Mouse (Mus musculus): ENCODE results near the gene Lpar1.
A peak's percentile ranks its signal among the peaks of the same experiment; 100 is the strongest.

Lpar1 gene

GRCm38 (mm10) chr4:58553631-58554358 lies at the start of gene Lpar1:
TSS of gene Lpar1 (minus strand) at chr4:58553898.
- peak; percentile 74 for DNase-seq (ENCODE audit: low spot score)

DNA sequence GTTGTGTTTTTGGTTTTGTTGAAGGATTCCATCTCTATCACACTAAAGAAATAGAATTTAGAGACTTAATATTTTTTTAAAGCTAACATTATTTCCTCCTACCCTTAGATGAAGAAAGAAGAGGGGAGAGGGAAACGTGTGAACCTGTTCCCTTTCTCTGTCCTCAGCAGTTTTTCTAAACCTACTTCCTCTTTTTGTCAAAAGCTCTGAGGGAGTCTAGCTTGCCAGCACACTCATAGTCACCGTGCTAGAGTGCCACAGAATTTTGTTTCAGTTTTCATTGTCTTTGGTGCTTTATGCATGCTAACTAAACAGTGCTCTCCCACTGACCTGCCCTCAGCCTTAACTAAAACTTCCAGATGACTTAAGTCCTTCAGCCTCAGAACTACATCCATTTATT lies 32.2 kb upstream of the Lpar1 start:
- no peak for DNase-seq (ENCODE audit: low spot score)

- no peak for DNase-seq (ENCODE audit: low spot score)
Observed at GRCm38 (mm10) chr4:58581191-58581590, 27.5 kb upstream of the Lpar1 start.

GRCm38 (mm10) chr4:58580516-58580915 lies 26.8 kb upstream of the Lpar1 start:
- DNase-seq (ENCODE audit: low spot score), result no peak

DNA sequence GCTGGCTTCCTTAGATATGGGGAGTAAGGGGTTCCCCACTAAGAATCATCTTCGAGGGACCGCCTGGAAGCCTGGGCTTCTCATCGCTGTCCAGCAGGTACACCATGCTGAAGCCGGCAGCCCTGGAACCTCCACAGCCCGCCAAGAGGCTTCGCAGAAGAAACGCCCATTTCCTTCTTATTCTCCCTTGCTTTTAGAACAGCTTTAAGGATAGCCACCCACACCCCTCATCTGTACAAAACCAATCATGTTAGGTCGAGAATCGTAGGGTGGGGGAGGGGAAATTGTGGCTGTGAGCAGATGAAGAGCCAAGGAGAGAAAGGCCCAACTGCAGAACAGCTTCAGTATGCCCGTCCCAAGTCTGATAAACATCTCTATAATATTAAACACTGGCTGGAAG lies 26.4 kb upstream of the Lpar1 start:
- DNase-seq (ENCODE audit: low spot score), result no peak

DNA sequence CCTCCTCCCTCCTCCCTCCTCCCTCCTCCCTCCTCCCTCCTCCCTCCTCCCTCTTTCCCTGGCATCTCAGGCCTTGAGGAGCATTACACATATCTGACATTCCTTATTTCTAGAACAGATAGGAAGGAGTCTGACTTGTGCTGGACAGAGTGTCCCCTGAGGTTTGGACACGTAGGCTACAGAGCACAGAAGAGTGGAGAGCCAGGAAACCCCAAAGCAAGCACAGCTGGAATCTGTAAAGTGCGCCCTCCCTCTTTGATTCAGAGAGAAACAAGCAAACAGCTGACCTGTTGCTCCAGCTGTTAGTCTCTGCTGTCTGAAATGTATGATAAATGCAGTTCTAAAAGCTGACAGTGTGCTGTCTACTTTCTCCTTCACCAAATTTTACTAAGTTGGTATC lies 24.8 kb upstream of the Lpar1 start:
- DNase-seq (ENCODE audit: low spot score), result peak; percentile 54

DNA sequence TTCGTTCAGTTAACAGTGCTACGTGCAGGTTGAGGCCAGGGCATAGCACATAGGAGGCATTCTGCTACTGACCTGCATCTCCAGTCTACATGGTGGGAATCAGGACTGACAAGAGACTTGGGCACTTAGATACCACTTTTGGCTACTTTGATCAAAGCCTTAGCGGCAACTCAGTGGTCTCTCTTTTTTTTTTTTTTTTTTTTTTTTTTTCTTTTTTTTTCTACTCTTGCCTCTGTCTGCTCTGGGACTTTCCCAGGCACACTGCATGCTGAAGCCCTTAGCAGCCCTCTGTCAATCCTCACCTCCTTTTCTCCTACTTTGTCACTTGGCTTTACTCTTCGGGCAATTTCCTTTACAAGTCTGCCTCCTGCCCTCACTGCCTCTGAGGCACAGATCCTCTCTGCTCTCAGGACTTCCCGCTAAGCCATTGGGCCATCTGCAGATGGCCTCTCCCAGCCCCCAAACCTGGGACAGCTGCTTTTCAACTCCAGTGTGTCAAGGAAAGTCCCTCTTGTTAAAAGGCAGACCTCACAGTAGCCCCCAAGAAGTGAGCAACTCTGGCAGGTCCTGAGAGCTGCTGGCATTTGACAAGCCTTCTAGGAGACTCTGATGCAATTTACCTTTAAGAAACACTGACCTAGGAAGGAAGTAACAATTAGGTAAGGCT lies 23.8 kb upstream of the Lpar1 start:
- peak; percentile 43 for DNase-seq (ENCODE audit: low spot score)

DNA sequence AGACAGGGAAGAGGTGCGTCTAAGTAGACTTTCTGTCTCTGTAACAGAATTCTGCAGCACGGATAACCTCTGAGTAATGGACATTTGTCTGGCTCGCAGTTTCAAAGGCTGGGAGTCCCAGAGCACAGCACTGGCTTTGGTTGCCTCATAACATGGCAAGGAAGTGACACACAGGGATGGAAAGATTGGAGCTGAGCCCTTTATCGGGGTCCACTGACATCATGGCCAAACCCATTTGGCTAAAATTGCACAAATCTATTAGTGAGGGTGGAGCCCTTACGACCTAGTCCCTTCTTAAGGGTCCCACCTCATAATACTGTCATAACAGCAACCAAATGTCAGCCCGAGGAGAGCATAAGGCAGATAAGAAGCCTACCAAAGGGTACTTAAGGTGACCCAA lies 22.1 kb upstream of the Lpar1 start:
- no peak for DNase-seq (ENCODE audit: low spot score)

DNA sequence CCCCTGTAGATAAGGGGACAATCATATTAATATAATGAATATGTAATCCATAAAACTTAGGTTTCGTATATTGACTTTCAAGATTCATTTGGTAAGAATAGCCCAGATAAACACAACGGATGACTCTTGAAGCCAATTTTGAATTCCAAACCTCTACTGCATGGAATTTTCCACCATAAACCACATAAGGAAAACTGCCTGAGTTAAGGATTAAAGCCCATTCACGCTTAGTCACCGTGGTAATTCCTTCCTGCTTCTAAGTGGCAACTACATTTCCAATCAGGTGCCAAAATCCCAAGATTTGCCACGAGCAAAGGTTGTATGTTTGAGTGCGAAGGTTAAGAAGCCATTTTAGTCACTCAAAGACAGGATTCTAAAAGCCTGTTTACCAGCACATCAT lies 20.3 kb upstream of the Lpar1 start:
- no peak for DNase-seq (ENCODE audit: low spot score)

- DNase-seq (ENCODE audit: low spot score), result no peak
Observed at GRCm38 (mm10) chr4:58572446-58572845, 18.7 kb upstream of the Lpar1 start.

GRCm38 (mm10) chr4:58571661-58572060 lies 18.0 kb upstream of the Lpar1 start:
- peak; percentile 60 for DNase-seq (ENCODE audit: low spot score)

- no peak for DNase-seq (ENCODE audit: low spot score)
Observed at GRCm38 (mm10) chr4:58571232-58571631, 17.5 kb upstream of the Lpar1 start.

- no peak for DNase-seq (ENCODE audit: low spot score)
Observed at GRCm38 (mm10) chr4:58568486-58568885, 14.8 kb upstream of the Lpar1 start.

GRCm38 (mm10) chr4:58562776-58563175 lies 9.1 kb upstream of the Lpar1 start:
- DNase-seq (ENCODE audit: low spot score), result no peak

GRCm38 (mm10) chr4:58557001-58557400 lies 3.3 kb upstream of the Lpar1 start:
- no peak for DNase-seq (ENCODE audit: low spot score)

DNA sequence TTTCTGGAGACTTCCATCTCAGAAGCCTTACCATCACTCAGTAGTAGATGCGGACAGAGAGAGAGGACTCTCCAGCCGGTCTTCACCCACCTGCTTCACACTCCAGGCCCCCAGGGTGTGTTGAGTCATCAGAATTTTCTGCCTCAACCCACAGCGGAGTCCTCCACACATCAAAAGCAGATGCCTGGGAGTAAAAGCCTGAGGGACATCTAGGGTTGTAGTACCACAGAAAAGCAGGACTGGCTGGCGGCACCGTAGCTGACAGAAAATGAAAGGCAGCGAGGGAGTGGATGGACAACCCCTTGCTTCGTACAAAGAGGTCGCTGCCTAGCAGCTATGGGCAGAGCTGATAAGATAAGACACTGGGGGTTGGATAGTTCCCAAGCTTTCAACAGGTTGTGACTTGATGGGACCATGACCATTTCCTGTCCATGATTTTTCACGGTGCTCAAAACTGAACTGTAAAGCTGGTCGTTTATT lies 701 bp upstream of the Lpar1 start:
- no peak for DNase-seq (ENCODE audit: low spot score)

GRCm38 (mm10) chr4:58552731-58553630 lies 717 bp downstream of the Lpar1 start:
- peak; percentile 81 for DNase-seq (ENCODE audit: low spot score)

GRCm38 (mm10) chr4:58552229-58552628 lies 1.5 kb downstream of the Lpar1 start:
- no peak for DNase-seq (ENCODE audit: low spot score)

GRCm38 (mm10) chr4:58551820-58552219 lies 1.9 kb downstream of the Lpar1 start:
- peak; percentile 92 for DNase-seq (ENCODE audit: low spot score)

DNA sequence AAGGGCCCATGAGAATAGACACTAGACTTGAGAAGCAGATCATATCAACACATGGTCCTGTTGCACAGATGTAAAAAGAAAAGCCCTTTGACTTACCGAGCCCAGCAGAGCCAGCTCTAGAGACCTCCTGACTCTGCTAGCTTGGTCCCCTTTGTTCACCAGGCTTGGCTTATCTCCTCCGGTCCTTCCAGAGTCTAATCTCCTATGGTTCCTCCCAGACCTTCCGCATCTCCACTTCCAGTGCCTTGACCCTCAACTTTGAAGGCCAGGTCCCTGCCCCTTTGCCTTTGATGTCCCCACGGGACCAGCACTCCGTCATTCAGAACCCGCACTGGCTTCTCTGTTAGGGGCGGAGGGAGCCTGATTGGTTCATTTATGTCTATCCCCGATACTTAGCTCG lies 6.0 kb downstream of the Lpar1 start:
- DNase-seq (ENCODE audit: low spot score), result peak; percentile 42

DNA sequence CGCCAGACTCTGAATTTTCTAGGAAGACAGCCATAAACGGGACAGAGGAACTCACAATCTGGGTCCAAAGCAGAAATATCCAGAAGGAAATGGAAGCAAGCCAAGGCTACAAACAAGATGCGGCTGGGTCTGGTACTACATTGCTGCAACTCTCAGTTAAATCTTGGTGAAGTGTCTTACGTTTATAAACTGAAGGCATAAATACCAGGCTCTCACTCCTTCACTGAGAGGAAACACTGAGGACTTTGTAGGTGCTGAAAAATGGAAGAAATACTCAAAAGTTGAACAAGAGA lies 6.5 kb downstream of the Lpar1 start:
- DNase-seq (ENCODE audit: low spot score), result no peak

GRCm38 (mm10) chr4:58546441-58547272 lies 7.0 kb downstream of the Lpar1 start:
- peak; percentile 77 for DNase-seq (ENCODE audit: low spot score)
